Mouse (Mus musculus) olfactory bulb, adult 2 months (tissue): ENCODE measurements at regions not wholly inside any gene's neighbourhood (a gene's known extent, or its start where the extent isn't known, plus 50 kb on each side); places are given as distances from the start of the nearest gene placed in this dataset.

Experiments used
- CTCF ChIP-seq: fragments of 200-500 bp; IDR thresholded peaks from 2 replicates; pipeline ENCODE4 v1.5.1; 2012; ENCODE audit warnings: low read depth, mild to moderate bottlenecking, low read length, moderate library complexity; ENCODE audit not compliant: insufficient read depth
- POLR2A ChIP-seq: fragments of 200-500 bp; IDR thresholded peaks from 2 replicates; pipeline ENCODE4 v1.6.1; 2012; ENCODE audit warnings: mild to moderate bottlenecking, low read depth, low read length, moderate library complexity; ENCODE audit not compliant: insufficient read depth

- TF ChIP-seq CTCF (no peak), POLR2A (no peak)
Observed at GRCm38 (mm10) chr15:84612961-84613360, 55.3 kb upstream of the Rtl6 start.
